Mouse (Mus musculus) layer of hippocampus, postnatal 14 days (tissue): ENCODE measurements at regions not wholly inside any gene's neighbourhood (a gene's known extent, or its start where the extent isn't known, plus 50 kb on each side); places are given as distances from the start of the nearest gene placed in this dataset.

ENCODE experiments used
- DNase-seq, 2 experiments: peaks; one replicate each; pipeline ENCODE4 v3.0.0; 2021 to 2022; ENCODE audit warnings: low spot score in 2 of 2, mixed read lengths in 1 of 2

GRCm38 (mm10) chr1:158147525-158147924 is 208.6 kb downstream of the Brinp2 start:
- DNase-seq = peak in 1 of 2 experiments; percentile 8

DNA sequence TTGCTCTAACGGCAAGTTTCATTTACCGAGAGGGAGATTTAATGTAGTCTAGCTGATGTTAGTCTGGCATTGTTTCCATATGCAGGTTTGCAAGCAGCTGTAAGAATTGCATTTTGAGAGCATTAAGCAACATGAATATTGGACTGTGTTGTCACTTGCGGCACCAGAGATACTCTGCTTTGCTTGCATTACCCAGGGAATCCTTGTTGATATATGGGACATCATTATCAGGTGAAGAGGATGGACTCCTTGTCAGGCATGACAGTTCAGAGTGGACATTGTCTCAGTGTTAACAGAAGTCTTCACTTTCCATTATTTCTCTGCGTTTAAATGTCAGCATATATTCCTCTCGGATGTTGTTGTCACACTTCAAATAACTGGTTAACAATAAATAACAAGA is 208.1 kb downstream of the Brinp2 start:
- DNase-seq = no peak

- DNase-seq = no peak
These were observed 195.0 kb downstream of the Brinp2 start for GRCm38 (mm10) chr1:158161111-158161510.

DNA sequence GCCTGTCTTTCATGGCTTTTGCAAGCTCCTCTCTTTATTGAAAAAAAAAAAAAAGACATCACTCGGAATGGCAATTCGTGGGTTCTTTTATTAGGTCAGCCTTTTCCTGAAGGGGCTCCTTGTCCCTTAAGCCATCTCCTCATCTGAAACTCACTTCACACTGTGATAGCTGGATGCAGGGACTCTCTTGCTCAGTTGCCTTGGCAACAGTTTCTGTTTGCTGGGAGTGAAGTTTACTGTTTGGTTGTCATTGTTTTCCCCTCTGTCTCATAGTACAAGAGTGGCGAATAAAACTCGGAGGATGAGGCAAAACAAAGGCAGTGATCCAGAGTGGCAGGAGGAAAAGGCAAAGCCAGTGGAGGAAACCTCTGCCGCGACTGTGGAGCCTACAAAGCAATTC is 194.6 kb downstream of the Brinp2 start:
- peak in 1 of 2 experiments; percentile 16 for DNase-seq

DNA sequence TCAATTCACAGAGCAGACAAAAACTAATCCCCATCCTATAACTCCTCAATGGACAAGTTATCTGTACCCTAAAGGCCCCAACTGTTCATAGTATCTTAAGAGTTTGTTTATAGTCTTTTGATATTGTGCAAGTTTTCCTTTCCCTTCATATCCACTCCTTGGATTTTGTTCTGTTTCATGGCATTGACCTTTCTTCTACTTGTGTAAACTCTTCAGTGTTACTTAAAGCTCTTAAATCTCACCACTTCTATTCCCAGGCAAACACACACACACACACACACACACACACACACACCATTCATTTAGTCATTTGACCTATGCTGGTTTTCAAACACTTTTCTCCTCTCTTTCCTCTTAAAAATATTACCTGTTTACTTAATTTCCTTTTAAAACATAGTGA is 192.7 kb downstream of the Brinp2 start:
- no peak for DNase-seq

DNA sequence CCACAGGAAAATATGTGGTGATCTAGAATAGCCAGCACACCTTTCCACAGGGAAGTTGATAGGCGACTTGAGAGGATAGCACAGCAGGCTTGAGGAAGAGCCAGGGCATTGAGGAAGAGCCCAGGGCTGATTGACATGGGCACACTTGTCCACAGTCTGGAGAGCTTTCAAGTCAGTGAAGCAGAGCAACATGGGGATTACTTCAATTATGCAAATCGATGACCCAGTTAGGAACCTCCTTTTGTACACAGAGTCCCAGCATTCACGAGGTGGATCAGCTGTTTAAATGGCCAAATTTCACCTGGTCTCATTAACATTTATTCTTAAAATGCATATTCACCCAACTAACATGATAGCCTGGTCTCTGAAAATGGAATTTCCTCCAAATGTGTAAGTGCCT is 186.1 kb downstream of the Brinp2 start:
- DNase-seq = no peak

- no peak for DNase-seq
These were observed 176.0 kb downstream of the Brinp2 start for GRCm38 (mm10) chr1:158180095-158180494.

DNA sequence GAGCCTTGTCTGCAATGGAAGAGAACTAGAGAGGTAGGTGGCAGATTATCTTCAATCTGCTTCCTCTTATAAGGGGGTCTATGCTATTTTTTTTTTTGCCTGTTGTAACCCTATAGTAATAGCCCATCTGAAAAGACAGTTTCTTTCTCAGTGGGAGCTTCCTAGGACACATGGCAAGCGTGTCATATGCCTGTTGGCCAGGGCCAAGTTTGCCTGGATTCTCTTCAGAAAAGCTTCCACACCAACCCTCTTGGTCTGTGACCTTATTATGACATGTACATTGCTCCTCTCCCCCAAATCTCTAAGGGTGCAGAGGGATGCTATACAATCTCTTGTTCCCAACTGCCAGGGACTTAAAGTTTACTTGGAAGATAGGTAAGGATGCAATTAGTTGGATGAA is 174.8 kb downstream of the Brinp2 start:
- no peak for DNase-seq

GRCm38 (mm10) chr1:158187651-158188050 is 168.5 kb downstream of the Brinp2 start:
- DNase-seq = no peak

GRCm38 (mm10) chr1:158192841-158193551 is 163.1 kb downstream of the Brinp2 start:
- peak; percentile 5 to 21 for DNase-seq

DNA sequence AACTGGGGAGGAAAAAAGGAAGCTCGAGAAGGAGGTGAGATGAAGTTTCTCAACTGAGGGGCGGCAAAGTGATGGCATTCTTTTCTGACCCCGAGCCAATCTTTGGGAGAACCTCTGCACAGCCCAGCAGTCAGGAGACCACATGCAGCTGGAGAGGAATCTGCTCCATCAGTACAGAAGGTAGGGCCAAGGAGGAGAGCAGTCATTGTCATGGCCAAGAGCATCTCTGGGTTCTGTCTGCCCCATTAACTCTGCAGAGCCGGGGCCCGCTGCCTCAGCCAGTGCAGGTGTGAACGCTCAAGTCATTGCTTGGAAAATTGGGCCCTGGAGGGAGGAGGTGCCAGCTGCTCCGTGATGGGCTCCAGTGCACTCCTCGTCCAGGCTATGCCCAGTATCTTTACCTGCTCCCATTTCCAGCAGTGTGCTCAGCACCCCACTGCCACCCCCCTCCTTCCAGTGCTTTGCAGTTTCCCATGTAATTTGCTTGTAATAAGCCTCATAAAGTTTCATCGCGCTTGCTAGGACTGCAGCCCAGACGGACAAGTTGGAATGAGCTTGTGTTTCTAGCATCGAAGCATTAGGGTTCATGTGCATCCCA is 162.1 kb downstream of the Brinp2 start:
- no peak for DNase-seq
